Mouse (Mus musculus) lung, postnatal 0 days (tissue): Measurements from ENCODE around the gene Fam189a2. TPM values are rescaled to one million over a fixed set of nuclear protein-coding genes. Genes with fewer than 3 reads are reported as not detected.

ENCODE experiments used
- ATAC-seq: fragments of 200-750 bp; cut with Nextera tagmentation; 2 replicates; pipeline ENCODE4 v1.8.0; 2017; ENCODE audit warnings: moderate library complexity
- DNase-seq: peaks from one replicate; pipeline ENCODE4 v3.0.0-alpha.2; 2016; ENCODE audit warnings: low spot score
- H3K27ac ChIP-seq: fragments of 300-500 bp; sonication (generic); 2 replicates; pipeline ENCODE4 v1.5.1; 2014; ENCODE audit warnings: antibody characterized with exemption, mild to moderate bottlenecking, low read length, mixed read lengths
- H3K27me3 ChIP-seq: fragments of 300-500 bp; sonication (generic); replicated peaks from 2 replicates; pipeline ENCODE4 v1.6.1; 2014; ENCODE audit warnings: low read length, mixed read lengths; ENCODE audit not compliant: insufficient read depth
- H3K36me3 ChIP-seq: fragments of 300-500 bp; sonication (generic); 2 replicates; pipeline ENCODE4 v1.6.1; 2014; ENCODE audit warnings: low read length, mixed read lengths; ENCODE audit not compliant: insufficient read depth
- H3K4me1 ChIP-seq: fragments of 300-500 bp; sonication (generic); 2 replicates; pipeline ENCODE4 v1.6.1; 2014; ENCODE audit warnings: antibody characterized with exemption, low read depth, low read length, mixed read lengths; ENCODE audit not compliant: insufficient read depth
- H3K4me2 ChIP-seq: fragments of 300-500 bp; sonication (generic); replicated peaks from 2 replicates; pipeline ENCODE4 v1.6.1; 2014; ENCODE audit warnings: low read depth, mild to moderate bottlenecking, low read length, moderate library complexity, mixed read lengths
- H3K4me3 ChIP-seq: fragments of 300-500 bp; sonication (generic); 2 replicates; pipeline ENCODE4 v1.5.1; 2014; ENCODE audit warnings: low read depth, low read length
- H3K9ac ChIP-seq: fragments of 300-500 bp; sonication (generic); replicated peaks from 2 replicates; pipeline ENCODE4 v1.6.1; 2014; ENCODE audit warnings: low read depth, mild to moderate bottlenecking
- H3K9me3 ChIP-seq: fragments of 300-500 bp; sonication (generic); 2 replicates; pipeline ENCODE4 v1.6.1; 2016; ENCODE audit warnings: low read length, mixed read lengths
- CTCF ChIP-seq: IDR thresholded peaks from 2 replicates; pipeline ENCODE4 v1.5.1; 2016; ENCODE audit warnings: antibody characterized with exemption, mild to moderate bottlenecking
- EP300 ChIP-seq: IDR thresholded peaks from 2 replicates; pipeline ENCODE4 v1.6.1; 2016; ENCODE audit warnings: antibody characterized with exemption, mild to moderate bottlenecking, control low read depth
- WGBS: fragments of 180-500 bp; shearing (Covaris S2); extraction: QIAGEN DNeasy Blood & Tissue Kit; methylation state at CpG from one replicate; pipeline ENCODE4 v1.1.7; 2014; 5-methylcytosine and 5-hydroxymethylcytosine counted together
- polyA plus RNA-seq: library from polyadenylated mRNA; unstranded; fragments of >200 nt; fragmentation: Nextera tagmentation; extraction: Ambion mirVana; gene quantifications from 2 replicates; pipeline ENCODE4 v1.2.1, GENCODE M21; 2015

The Fam189a2 gene
- polyA plus RNA-seq, 1 experiment from 2014 or later: 26.2 TPM

- 0% methylated on average over 14 of the region's 49 CpGs for WGBS
- TF ChIP-seq EP300 (no peak), CTCF (peak; percentile 27; the same call in 1 of the 2 replicates)
- peak overlapping the region; percentile 89 for H3K4me2 ChIP-seq
- 0 out of 2 replicates have a peak, but pooled peaks cover 3% of the 10 kb centered on the region for H3K4me1 ChIP-seq
- peak overlapping the region; percentile 88 for H3K27ac ChIP-seq
- no peaks in the 10 kb centered on the region for H3K27me3 ChIP-seq
- no peaks in the 10 kb centered on the region for H3K36me3 ChIP-seq
- peak overlapping the region; percentile 75 for H3K9ac ChIP-seq
- H3K9me3 ChIP-seq: no peaks in the 10 kb centered on the region
- H3K4me3 ChIP-seq: peak overlapping the region; percentile 69
- DNase-seq (no peak), ATAC-seq (peak; percentile 65)
Observed at GRCm38 (mm10) chr19:24030511-24030870, 328 bp downstream of the Fam189a2 start.

- Histone ChIP-seq H3K4me2 (peak overlapping the region; percentile 89), H3K9ac (peak overlapping the region; percentile 75), H3K9me3 (no peaks in the 10 kb centered on the region), H3K4me1 (0 out of 2 replicates have a peak, but pooled peaks cover 3% of the 10 kb centered on the region), H3K27me3 (no peaks in the 10 kb centered on the region), H3K36me3 (no peaks in the 10 kb centered on the region), H3K4me3 (peak overlapping the region; percentile 69), H3K27ac (peak overlapping the region; percentile 88)
- no peak for TF ChIP-seq CTCF
- no peak for TF ChIP-seq EP300
- WGBS: 10% methylated on average over 20 of the region's 20 CpGs
- DNase-seq (peak; percentile 50), ATAC-seq (no peak)
Observed at GRCm38 (mm10) chr19:24029616-24030510, 956 bp downstream of the Fam189a2 start.

GRCm38 (mm10) chr19:24025876-24026275 lies 4.9 kb downstream of the Fam189a2 start:
- no peaks in the 10 kb centered on the region for H3K36me3 ChIP-seq
- H3K27me3 ChIP-seq: no peaks in the 10 kb centered on the region
- no peak overlapping the region for H3K9ac ChIP-seq
- WGBS: 81% methylated on average over 5 of the region's 5 CpGs
- H3K9me3 ChIP-seq: no peaks in the 10 kb centered on the region
- DNase-seq (no peak), ATAC-seq (no peak)
- H3K27ac ChIP-seq: no peak overlapping the region
- no peak overlapping the region for H3K4me3 ChIP-seq
- H3K4me2 ChIP-seq: no peak overlapping the region
- TF ChIP-seq EP300 (no peak), CTCF (no peak)
- peaks cover 3% of the 10 kb centered on the region; the same call in 1 of the 2 replicates for H3K4me1 ChIP-seq

- Histone ChIP-seq H3K4me3 (no peak overlapping the region), H3K27me3 (no peaks in the 10 kb centered on the region), H3K9ac (no peak overlapping the region), H3K9me3 (no peaks in the 10 kb centered on the region), H3K36me3 (no peaks in the 10 kb centered on the region), H3K4me2 (no peak overlapping the region), H3K27ac (no peak overlapping the region), H3K4me1 (peaks cover 3% of the 10 kb centered on the region; the same call in 1 of the 2 replicates)
- ATAC-seq (no peak), DNase-seq (no peak)
- 69% methylated on average over 1 of the region's 1 CpGs for WGBS
- TF ChIP-seq CTCF (no peak), EP300 (no peak)
Observed at GRCm38 (mm10) chr19:24024667-24025066, 6.2 kb downstream of the Fam189a2 start.

GRCm38 (mm10) chr19:24024131-24024530 lies 6.7 kb downstream of the Fam189a2 start:
- 53% methylated on average over 9 of the region's 9 CpGs for WGBS
- TF ChIP-seq CTCF (no peak), EP300 (no peak)
- peak; percentile 64 for ATAC-seq

GRCm38 (mm10) chr19:24023351-24023750 lies 7.5 kb downstream of the Fam189a2 start:
- Histone ChIP-seq H3K27ac (no peak overlapping the region), H3K36me3 (no peaks in the 10 kb centered on the region), H3K9ac (no peak overlapping the region), H3K4me1 (peaks cover 3% of the 10 kb centered on the region; the same call in 1 of the 2 replicates), H3K9me3 (no peaks in the 10 kb centered on the region), H3K4me3 (no peak overlapping the region), H3K4me2 (no peak overlapping the region), H3K27me3 (no peaks in the 10 kb centered on the region)
- WGBS: 82% methylated on average over 7 of the region's 7 CpGs
- no peak for TF ChIP-seq CTCF
- TF ChIP-seq EP300: no peak
- DNase-seq: no peak
- ATAC-seq: no peak

More at GRCm38 (mm10) chr19:24024131-24024530, 6.7 kb downstream of the Fam189a2 start:
- no peaks in the 10 kb centered on the region for H3K9me3 ChIP-seq
- no peak overlapping the region for H3K9ac ChIP-seq
- H3K27ac ChIP-seq: no peak overlapping the region
- H3K4me3 ChIP-seq: no peak overlapping the region
- no peak overlapping the region for H3K4me2 ChIP-seq
- no peaks in the 10 kb centered on the region for H3K27me3 ChIP-seq
- no peaks in the 10 kb centered on the region for H3K36me3 ChIP-seq
- DNase-seq: peak; percentile 66
- H3K4me1 ChIP-seq: peaks cover 3% of the 10 kb centered on the region; the same call in 1 of the 2 replicates
